Mouse (Mus musculus): ENCODE results near the gene Marcksl1. TPM values are rescaled to one million over a fixed set of nuclear protein-coding genes. Genes with fewer than 3 reads are reported as not detected.

Marcksl1 gene
- polyA plus RNA-seq, 1 experiment from 2014 or later = 1,023 TPM

- Histone ChIP-seq H3K4me1 (no peaks in the 10 kb centered on the region), H3K27ac (no peak overlapping the region), H3K9ac (no peak overlapping the region), H3K9me3 (no peaks in the 10 kb centered on the region), H3K27me3 (no peaks in the 10 kb centered on the region), H3K4me2 (no peak overlapping the region), H3K4me3 (no peak overlapping the region), H3K36me3 (no peaks in the 10 kb centered on the region)
- ATAC-seq (ENCODE audit: insufficient number of reproducible peaks, insufficient read depth, low FRiP score, low TSS enrichment, low read depth) = no peak
- WGBS = 36% methylated on average over 8 of the region's 8 CpGs
Measured at GRCm38 (mm10) chr4:129563718-129564117, 50.3 kb downstream of the Marcksl1 start.

GRCm38 (mm10) chr4:129565139-129565538 lies 51.8 kb downstream of the Marcksl1 start:
- H3K4me3 ChIP-seq = no peak overlapping the region
- 85% methylated on average over 6 of the region's 6 CpGs for WGBS
- no peak overlapping the region for H3K4me2 ChIP-seq
- H3K4me1 ChIP-seq = no peaks in the 10 kb centered on the region
- H3K9ac ChIP-seq = no peak overlapping the region
- ATAC-seq (ENCODE audit: insufficient number of reproducible peaks, insufficient read depth, low FRiP score, low TSS enrichment, low read depth) = no peak
- no peaks in the 10 kb centered on the region for H3K27me3 ChIP-seq
- no peaks in the 10 kb centered on the region for H3K36me3 ChIP-seq
- no peaks in the 10 kb centered on the region for H3K9me3 ChIP-seq
- no peak overlapping the region for H3K27ac ChIP-seq

Small RNA genes within 50 kb of the gene (microRNA-seq; reads per million reads assigned to microRNA genes)
- gene Mir8119 = not detected

Other genes starting within 250 kb of the Marcksl1 start
- gene Sync, start 226.0 kb upstream of the Marcksl1 start, polyA plus RNA-seq (2015; fragmentation: Nextera tagmentation; extraction: Ambion mirVana) = 0.96 and 1.2 TPM in 2 replicates
- gene Rbbp4, start 178.2 kb upstream of the Marcksl1 start, polyA plus RNA-seq (2015; fragmentation: Nextera tagmentation; extraction: Ambion mirVana) = 469 and 486 TPM in 2 replicates
- 44.4 and 45.5 TPM in 2 replicates for gene Zbtb8os, start 177.9 kb upstream of the Marcksl1 start, polyA plus RNA-seq (2015; fragmentation: Nextera tagmentation; extraction: Ambion mirVana)
- 13.6 and 14.2 TPM in 2 replicates for gene Zbtb8a, start 135.5 kb upstream of the Marcksl1 start, polyA plus RNA-seq (2015; fragmentation: Nextera tagmentation; extraction: Ambion mirVana)
- gene Zbtb8b, start 72.7 kb upstream of the Marcksl1 start, polyA plus RNA-seq (2015; fragmentation: Nextera tagmentation; extraction: Ambion mirVana) = 2.5 and 2.8 TPM in 2 replicates
- gene Bsdc1, start 52.0 kb upstream of the Marcksl1 start, polyA plus RNA-seq (2015; fragmentation: Nextera tagmentation; extraction: Ambion mirVana) = 27.6 and 29.9 TPM in 2 replicates
- gene Tssk3, start 22.6 kb upstream of the Marcksl1 start, polyA plus RNA-seq (2015; fragmentation: Nextera tagmentation; extraction: Ambion mirVana) = not detected in 2 replicates
- not detected in 2 replicates for gene Fam229a, start 22.4 kb upstream of the Marcksl1 start, polyA plus RNA-seq (2015; fragmentation: Nextera tagmentation; extraction: Ambion mirVana)
- gene Hdac1, start 29.1 kb downstream of the Marcksl1 start, polyA plus RNA-seq (2015; fragmentation: Nextera tagmentation; extraction: Ambion mirVana) = 237 and 240 TPM in 2 replicates
- gene Lck, start 60.1 kb downstream of the Marcksl1 start, polyA plus RNA-seq (2015; fragmentation: Nextera tagmentation; extraction: Ambion mirVana) = 7.4 and 9.5 TPM in 2 replicates
- gene Fam167b, start 65.0 kb downstream of the Marcksl1 start, polyA plus RNA-seq (2015; fragmentation: Nextera tagmentation; extraction: Ambion mirVana) = 3.4 and 5.8 TPM in 2 replicates
- 274 and 289 TPM in 2 replicates for gene Eif3i, start 87.1 kb downstream of the Marcksl1 start, polyA plus RNA-seq (2015; fragmentation: Nextera tagmentation; extraction: Ambion mirVana)
- 195 and 215 TPM in 2 replicates for gene Tmem234, start 87.1 kb downstream of the Marcksl1 start, polyA plus RNA-seq (2015; fragmentation: Nextera tagmentation; extraction: Ambion mirVana)
- 2.2 and 3.1 TPM in 2 replicates for gene Dcdc2b, start 100.7 kb downstream of the Marcksl1 start, polyA plus RNA-seq (2015; fragmentation: Nextera tagmentation; extraction: Ambion mirVana)
- gene Iqcc, start 105.5 kb downstream of the Marcksl1 start, polyA plus RNA-seq (2015; fragmentation: Nextera tagmentation; extraction: Ambion mirVana) = 33.7 and 36.5 TPM in 2 replicates
- gene Ccdc28b, start 110.4 kb downstream of the Marcksl1 start, polyA plus RNA-seq (2015; fragmentation: Nextera tagmentation; extraction: Ambion mirVana) = 69.7 and 73.3 TPM in 2 replicates
- gene Txlna, start 127.5 kb downstream of the Marcksl1 start, polyA plus RNA-seq (2015; fragmentation: Nextera tagmentation; extraction: Ambion mirVana) = 90.7 and 92.9 TPM in 2 replicates
- gene Kpna6, start 159.2 kb downstream of the Marcksl1 start, polyA plus RNA-seq (2015; fragmentation: Nextera tagmentation; extraction: Ambion mirVana) = 16.1 and 19.1 TPM in 2 replicates
- 14.8 and 18.5 TPM in 2 replicates for gene Tmem39b, start 183.3 kb downstream of the Marcksl1 start, polyA plus RNA-seq (2015; fragmentation: Nextera tagmentation; extraction: Ambion mirVana)
- gene Khdrbs1, start 228.7 kb downstream of the Marcksl1 start, polyA plus RNA-seq (2015; fragmentation: Nextera tagmentation; extraction: Ambion mirVana) = 143 and 152 TPM in 2 replicates